Mouse (Mus musculus): ENCODE data around the gene Twnk.

Gene Twnk

DNA sequence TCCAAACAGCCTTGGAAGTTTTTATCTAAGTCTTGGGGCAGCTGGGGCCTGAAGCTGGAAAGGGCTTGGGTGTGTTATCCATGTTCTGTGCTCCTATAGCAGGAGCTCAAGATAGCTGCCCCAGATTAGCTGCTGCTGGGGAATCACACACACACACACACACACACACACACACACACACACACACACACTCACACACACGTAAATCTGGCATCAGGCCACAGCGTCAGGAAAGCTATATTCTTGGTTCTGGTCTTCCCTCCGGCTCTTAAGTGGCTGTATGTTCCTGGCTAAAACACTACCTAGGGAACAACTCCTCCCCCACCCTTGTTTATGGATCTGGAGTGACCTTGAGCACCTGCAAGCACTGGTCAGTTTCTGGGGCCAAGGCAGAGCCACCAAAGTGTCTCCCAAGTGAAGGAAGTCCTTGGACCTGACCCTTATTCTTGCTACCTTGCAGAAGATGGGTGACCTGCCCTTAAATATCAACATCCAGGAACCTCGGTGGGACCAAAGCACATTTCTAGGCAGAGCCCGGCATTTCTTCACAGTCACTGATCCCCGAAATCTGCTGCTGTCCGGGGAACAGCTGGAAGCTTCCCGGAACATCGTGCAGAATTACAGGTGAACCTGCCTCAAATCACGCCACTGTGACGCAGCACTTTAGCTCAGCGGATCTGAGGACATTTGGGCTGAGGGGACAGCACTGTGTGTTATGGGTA lies 43.3 kb downstream of the Twnk start:
- no peak for DNase-seq (ENCODE audit: extremely low spot score)

DNA sequence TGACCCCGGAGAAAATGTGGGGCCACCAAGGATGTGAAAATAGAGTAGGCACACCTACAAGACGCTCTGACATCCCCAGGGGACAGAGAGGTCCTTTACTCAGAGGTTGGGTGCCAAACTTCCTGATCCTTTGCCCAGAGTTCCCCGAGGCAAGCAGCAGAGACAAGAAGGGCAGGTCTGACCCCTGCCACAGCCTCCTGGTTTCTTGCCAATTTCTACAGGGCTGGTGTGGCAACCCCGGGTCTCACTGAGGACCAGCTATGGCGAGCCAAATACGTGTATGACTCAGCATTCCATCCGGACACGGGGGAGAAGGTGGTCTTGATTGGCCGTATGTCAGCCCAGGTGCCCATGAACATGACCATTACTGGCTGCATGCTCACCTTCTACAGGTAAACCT lies 44.1 kb downstream of the Twnk start:
- no peak for DNase-seq (ENCODE audit: extremely low spot score)

DNA sequence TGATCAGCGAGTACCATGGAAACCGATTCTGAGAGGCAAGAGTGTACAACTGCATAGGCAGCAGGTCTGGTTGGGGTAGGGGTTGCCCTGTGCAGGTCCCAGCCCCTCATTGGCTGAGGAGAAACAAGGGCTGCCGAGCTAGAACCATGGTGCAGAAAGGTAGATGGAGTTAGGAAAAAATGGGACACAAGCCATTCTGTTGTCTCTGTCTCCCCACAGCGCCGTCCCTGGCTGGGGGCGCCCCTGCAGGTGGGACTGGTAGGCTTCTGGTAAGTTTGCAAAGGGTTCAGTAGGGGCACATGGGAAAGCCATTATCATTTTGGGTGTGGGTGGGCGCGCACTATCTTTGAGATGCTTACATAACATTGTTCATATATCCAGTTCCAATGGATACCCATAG lies 48.0 kb downstream of the Twnk start:
- DNase-seq (ENCODE audit: extremely low spot score), result no peak

GRCm38 (mm10) chr19:45054892-45055690 lies 49.6 kb downstream of the Twnk start:
- DNase-seq (ENCODE audit: extremely low spot score), result no peak

DNA sequence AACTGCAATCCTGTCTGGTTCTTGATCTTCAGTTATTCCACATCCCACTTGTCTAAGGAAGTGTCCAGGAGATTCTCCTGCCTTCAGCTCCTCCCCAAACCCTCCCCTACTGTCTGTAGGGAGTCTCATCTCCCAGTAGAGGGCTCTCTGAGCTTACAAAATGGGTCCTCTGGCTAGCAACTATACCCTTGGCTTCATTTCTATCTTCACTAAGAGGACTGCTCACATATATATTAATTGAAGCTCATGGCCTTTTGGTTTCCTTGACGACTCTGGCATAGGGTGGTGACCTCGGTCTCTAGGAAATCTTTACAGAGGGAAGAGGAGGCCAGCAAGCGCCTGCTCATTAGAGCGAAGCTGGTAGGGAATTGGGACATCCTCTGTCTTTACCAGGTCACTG lies 50.9 kb downstream of the Twnk start:
- DNase-seq (ENCODE audit: extremely low spot score), result no peak

- no peak for DNase-seq (ENCODE audit: extremely low spot score)
Observed at GRCm38 (mm10) chr19:45056908-45057698, 51.6 kb downstream of the Twnk start.

GRCm38 (mm10) chr19:45057724-45058112 lies 52.3 kb downstream of the Twnk start:
- no peak for DNase-seq (ENCODE audit: extremely low spot score)

GRCm38 (mm10) chr19:45058113-45058839 lies 52.8 kb downstream of the Twnk start:
- peak; percentile 99 for DNase-seq (ENCODE audit: extremely low spot score)

- no peak for DNase-seq (ENCODE audit: extremely low spot score)
Observed at GRCm38 (mm10) chr19:45058841-45059240, 53.4 kb downstream of the Twnk start.
